Mouse (Mus musculus): Measurements from ENCODE around the gene Rsph9. TPM values are rescaled to one million over a fixed set of nuclear protein-coding genes. Genes with fewer than 3 reads are reported as not detected.

Gene Rsph9
- polyA plus RNA-seq, 1 experiment from 2014 or later: 62.7 TPM

DNA sequence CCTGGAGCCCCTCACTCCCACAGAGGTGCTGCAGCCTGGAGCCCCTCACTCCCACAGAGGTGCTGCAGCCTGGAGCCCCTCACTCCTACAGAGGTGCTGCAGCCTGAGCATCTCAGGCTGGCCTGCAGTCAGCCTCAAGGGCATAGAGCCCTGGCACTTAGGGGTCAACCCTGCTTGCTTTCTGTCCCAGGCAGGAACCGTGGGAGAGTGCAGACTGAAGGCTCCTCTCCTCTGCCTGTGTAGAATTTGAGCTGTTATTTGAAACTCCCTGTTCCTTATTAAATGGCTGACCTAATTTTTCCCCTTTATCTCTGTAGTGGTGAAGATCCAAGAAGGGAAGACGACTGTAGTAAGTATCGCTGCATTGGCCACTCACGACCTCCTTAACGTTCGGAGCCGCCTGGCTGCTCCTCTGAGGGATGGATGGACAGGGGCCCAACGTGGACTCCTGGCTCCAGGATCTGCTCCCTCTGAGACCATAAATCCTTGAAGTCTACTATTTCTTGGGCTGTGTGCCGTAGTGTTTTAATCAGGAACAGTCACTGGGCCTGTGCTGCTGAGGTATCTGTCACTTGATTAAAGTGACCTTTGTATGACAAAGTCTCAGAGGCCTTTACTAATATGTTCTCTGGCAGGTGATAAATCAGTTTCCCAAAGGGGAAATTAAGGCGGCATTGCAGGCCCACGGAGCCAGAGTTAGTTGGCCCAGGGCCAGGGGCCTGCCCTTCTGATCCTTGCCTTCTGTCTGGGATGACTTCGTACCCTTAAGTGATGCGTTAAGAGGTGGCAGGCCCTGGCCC, 26.2 kb downstream of the Rsph9 start:
- Histone ChIP-seq H3K36me3 (ENCODE audit: control insufficient read depth, insufficient read depth, low read length) (peaks cover 14% of the 10 kb centered on the region), H3K9me3 (ENCODE audit: control insufficient read depth, low read length) (no peaks in the 10 kb centered on the region), H3K4me3 (ENCODE audit: low read length) (no peak overlapping the region), H3K27me3 (replicated peaks; ENCODE audit: control insufficient read depth, insufficient read depth, low read length) (no peaks in the 10 kb centered on the region), H3K4me1 (ENCODE audit: control insufficient read depth, insufficient read depth, low read depth, low read length) (no peaks in the 10 kb centered on the region), H3K9ac (ENCODE audit: low read depth, low read length) (no peak overlapping the region), H3K27ac (ENCODE audit: low read depth, low read length) (no peak overlapping the region), H3K4me2 (ENCODE audit: low read length) (no peak overlapping the region)
- ATAC-seq: no peak
- WGBS: 74% methylated on average over 13 of the region's 13 CpGs

DNA sequence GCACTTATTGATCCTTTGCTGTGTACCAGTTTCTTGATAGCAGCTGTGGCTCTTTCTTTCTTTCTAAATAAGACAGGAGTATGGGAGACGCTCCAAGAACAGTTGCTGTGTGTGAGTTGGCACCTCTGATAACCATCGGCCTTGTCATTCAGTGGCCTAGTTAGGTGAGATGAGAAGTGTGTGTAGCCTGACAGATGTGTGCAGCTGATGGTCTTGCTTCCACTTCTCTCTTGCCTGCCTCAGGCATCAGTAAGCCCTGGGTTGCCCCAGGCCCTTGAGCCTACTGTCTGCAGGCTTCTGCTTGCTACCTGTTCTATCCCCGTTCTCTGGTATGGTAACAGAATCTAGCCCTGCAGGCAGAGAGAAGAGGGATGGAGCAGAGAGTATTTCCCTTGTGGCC, 27.1 kb downstream of the Rsph9 start:
- Histone ChIP-seq H3K36me3 (ENCODE audit: control insufficient read depth, insufficient read depth, low read length) (peaks cover 10% of the 10 kb centered on the region; the same call in 1 of the 2 replicates), H3K4me2 (ENCODE audit: low read length) (no peak overlapping the region), H3K27ac (ENCODE audit: low read depth, low read length) (no peak overlapping the region), H3K9me3 (ENCODE audit: control insufficient read depth, low read length) (no peaks in the 10 kb centered on the region), H3K4me1 (ENCODE audit: control insufficient read depth, insufficient read depth, low read depth, low read length) (peaks cover under 1% of the 10 kb centered on the region; the same call in 1 of the 2 replicates), H3K4me3 (ENCODE audit: low read length) (no peak overlapping the region), H3K27me3 (replicated peaks; ENCODE audit: control insufficient read depth, insufficient read depth, low read length) (no peaks in the 10 kb centered on the region), H3K9ac (ENCODE audit: low read depth, low read length) (no peak overlapping the region)
- no peak for ATAC-seq
- 92% methylated on average over 3 of the region's 3 CpGs for WGBS

DNA sequence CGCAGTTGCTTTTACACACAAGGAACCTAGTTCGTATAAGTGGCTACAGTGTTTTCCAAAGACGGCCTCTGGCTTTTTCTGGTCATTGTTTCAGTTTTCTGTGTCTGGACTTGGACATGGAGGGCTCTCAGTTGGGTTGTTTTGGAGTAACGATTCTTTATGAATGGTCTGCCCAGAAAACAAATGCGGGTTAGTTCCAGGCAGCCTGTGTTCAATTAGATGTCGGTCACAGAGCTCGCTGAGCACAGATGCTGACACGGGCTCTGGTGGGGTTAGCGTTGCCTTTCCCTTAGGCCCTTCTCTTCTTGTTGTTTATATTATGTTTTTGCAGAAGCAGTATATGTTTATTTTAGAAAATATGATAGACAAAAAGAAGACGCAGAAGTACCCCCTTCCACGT, 27.9 kb downstream of the Rsph9 start:
- Histone ChIP-seq H3K4me2 (ENCODE audit: low read length) (no peak overlapping the region), H3K27me3 (replicated peaks; ENCODE audit: control insufficient read depth, insufficient read depth, low read length) (no peaks in the 10 kb centered on the region), H3K9ac (ENCODE audit: low read depth, low read length) (no peak overlapping the region), H3K36me3 (ENCODE audit: control insufficient read depth, insufficient read depth, low read length) (peaks cover 10% of the 10 kb centered on the region; the same call in 1 of the 2 replicates), H3K9me3 (ENCODE audit: control insufficient read depth, low read length) (no peaks in the 10 kb centered on the region), H3K27ac (ENCODE audit: low read depth, low read length) (no peak overlapping the region), H3K4me3 (ENCODE audit: low read length) (no peak overlapping the region), H3K4me1 (ENCODE audit: control insufficient read depth, insufficient read depth, low read depth, low read length) (peaks cover 6% of the 10 kb centered on the region)
- 81% methylated on average over 11 of the region's 11 CpGs for WGBS
- no peak for ATAC-seq

GRCm38 (mm10) chr17:46115489-46115888, 28.5 kb downstream of the Rsph9 start:
- Histone ChIP-seq H3K4me3 (ENCODE audit: low read length) (no peak overlapping the region), H3K36me3 (ENCODE audit: control insufficient read depth, insufficient read depth, low read length) (peaks cover 10% of the 10 kb centered on the region; the same call in 1 of the 2 replicates), H3K27ac (ENCODE audit: low read depth, low read length) (no peak overlapping the region), H3K9me3 (ENCODE audit: control insufficient read depth, low read length) (no peaks in the 10 kb centered on the region), H3K4me2 (ENCODE audit: low read length) (no peak overlapping the region), H3K4me1 (ENCODE audit: control insufficient read depth, insufficient read depth, low read depth, low read length) (peaks cover 6% of the 10 kb centered on the region), H3K27me3 (replicated peaks; ENCODE audit: control insufficient read depth, insufficient read depth, low read length) (no peaks in the 10 kb centered on the region), H3K9ac (ENCODE audit: low read depth, low read length) (no peak overlapping the region)
- WGBS: 64% methylated on average over 2 of the region's 2 CpGs
- no peak for ATAC-seq

GRCm38 (mm10) chr17:46110402-46111289, 33.4 kb downstream of the Rsph9 start, which contains the start of gene Mrps18a:
Gene Mrps18a (plus strand): TSS chr17:46110986.
- 5% methylated on average over 38 of the region's 38 CpGs for WGBS
- H3K4me1 ChIP-seq (ENCODE audit: control insufficient read depth, insufficient read depth, low read depth, low read length): peaks cover 6% of the 10 kb centered on the region
- peak within 1 kb of the TSS; percentile 77 for H3K4me3 ChIP-seq (ENCODE audit: low read length)
- no peaks in the 10 kb centered on the region for H3K9me3 ChIP-seq (ENCODE audit: control insufficient read depth, low read length)
- peak within 1 kb of the TSS; percentile 74 for H3K27ac ChIP-seq (ENCODE audit: low read depth, low read length)
- no peaks in the 10 kb centered on the region for H3K36me3 ChIP-seq (ENCODE audit: control insufficient read depth, insufficient read depth, low read length)
- H3K27me3 ChIP-seq (replicated peaks; ENCODE audit: control insufficient read depth, insufficient read depth, low read length): no peaks in the 10 kb centered on the region
- peak; percentile 99 for ATAC-seq
- peak within 1 kb of the TSS; percentile 80 for H3K9ac ChIP-seq (ENCODE audit: low read depth, low read length)
- H3K4me2 ChIP-seq (ENCODE audit: low read length): peak within 1 kb of the TSS; percentile 86

DNA sequence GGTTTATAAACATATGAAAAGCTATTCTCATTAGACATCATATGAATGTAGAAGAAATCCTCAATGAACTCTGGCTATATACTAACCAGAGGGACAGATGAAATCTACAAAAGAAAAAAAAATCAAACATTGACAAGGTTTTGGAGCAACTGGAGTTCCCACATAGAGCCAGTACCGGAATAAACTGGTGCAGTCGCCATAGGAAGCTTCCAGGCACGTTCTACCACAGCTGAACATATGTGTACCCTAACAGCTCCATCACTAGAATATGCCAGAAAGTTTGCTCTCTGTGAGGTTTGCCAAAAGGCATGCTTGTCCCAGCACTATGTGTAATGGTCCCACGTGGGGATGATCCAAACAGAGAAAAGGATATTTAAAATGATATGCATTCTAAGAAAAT, 35.7 kb downstream of the Rsph9 start:
- H3K9me3 ChIP-seq (ENCODE audit: control insufficient read depth, low read length): no peaks in the 10 kb centered on the region
- H3K4me2 ChIP-seq (ENCODE audit: low read length): no peak overlapping the region
- WGBS: 86% methylated on average over 4 of the region's 4 CpGs
- ATAC-seq: no peak
- H3K9ac ChIP-seq (ENCODE audit: low read depth, low read length): no peak overlapping the region
- H3K4me1 ChIP-seq (ENCODE audit: control insufficient read depth, insufficient read depth, low read depth, low read length): peaks cover 6% of the 10 kb centered on the region
- H3K27ac ChIP-seq (ENCODE audit: low read depth, low read length): no peak overlapping the region
- no peaks in the 10 kb centered on the region for H3K36me3 ChIP-seq (ENCODE audit: control insufficient read depth, insufficient read depth, low read length)
- H3K4me3 ChIP-seq (ENCODE audit: low read length): no peak overlapping the region
- H3K27me3 ChIP-seq (replicated peaks; ENCODE audit: control insufficient read depth, insufficient read depth, low read length): no peaks in the 10 kb centered on the region

DNA sequence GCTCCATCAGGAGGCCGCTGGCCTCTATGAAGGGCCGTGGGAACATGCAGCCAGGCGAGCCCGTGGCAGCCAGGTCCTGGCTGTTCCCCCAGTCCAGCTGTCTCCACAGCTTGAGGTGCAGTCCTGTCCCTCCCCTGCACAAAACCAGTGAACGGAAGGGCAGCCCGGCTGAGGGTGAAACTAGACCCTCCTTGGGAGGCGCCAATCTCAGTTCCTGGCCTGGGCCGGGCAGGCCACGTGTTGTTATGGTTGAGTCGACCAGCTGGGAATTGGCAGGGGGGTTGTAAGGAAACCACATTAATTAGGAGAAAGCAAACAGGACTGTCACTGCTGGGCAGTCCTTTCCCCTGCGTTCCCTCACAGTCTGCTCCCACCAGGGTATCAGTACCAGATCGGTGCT, 39.5 kb downstream of the Rsph9 start:
- no peaks in the 10 kb centered on the region for H3K36me3 ChIP-seq (ENCODE audit: control insufficient read depth, insufficient read depth, low read length)
- peak; percentile 77 for ATAC-seq
- no peaks in the 10 kb centered on the region for H3K27me3 ChIP-seq (replicated peaks; ENCODE audit: control insufficient read depth, insufficient read depth, low read length)
- 42% methylated on average over 12 of the region's 12 CpGs for WGBS
- H3K4me1 ChIP-seq (ENCODE audit: control insufficient read depth, insufficient read depth, low read depth, low read length): no peaks in the 10 kb centered on the region; the same call in 1 of the 2 replicates
- no peaks in the 10 kb centered on the region for H3K9me3 ChIP-seq (ENCODE audit: control insufficient read depth, low read length)
- no peak overlapping the region for H3K4me2 ChIP-seq (ENCODE audit: low read length)
- no peak overlapping the region for H3K9ac ChIP-seq (ENCODE audit: low read depth, low read length)
- H3K4me3 ChIP-seq (ENCODE audit: low read length): no peak overlapping the region
- no peak overlapping the region for H3K27ac ChIP-seq (ENCODE audit: low read depth, low read length)

DNA sequence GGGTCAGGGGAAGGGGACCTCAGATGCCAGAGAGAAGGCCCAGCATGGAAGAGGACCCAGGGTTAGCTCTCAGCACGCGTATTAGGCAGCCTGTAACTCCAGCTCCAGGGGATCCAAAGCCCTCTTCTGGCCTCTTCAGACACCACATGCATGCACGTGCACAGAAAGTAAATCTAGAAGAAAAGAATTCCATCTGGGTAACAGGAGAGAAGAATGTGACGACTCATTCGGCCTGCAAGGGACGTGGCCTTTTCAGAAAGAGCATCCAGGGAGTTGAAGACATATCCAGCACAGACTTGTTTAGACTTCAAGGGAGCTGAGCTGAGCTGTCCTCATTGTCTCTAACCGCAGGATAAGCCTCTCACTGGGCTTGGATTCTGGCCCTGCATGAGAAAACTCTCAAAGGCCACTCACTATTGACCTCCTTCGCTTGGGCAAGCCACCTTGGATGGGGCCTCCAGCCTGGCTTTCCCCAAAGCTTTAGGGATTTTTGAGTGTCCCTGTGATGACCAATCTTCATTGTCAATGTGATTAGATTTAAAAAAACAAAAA, 41.3 kb downstream of the Rsph9 start:
- WGBS: 45% methylated on average over 8 of the region's 8 CpGs
- no peak overlapping the region for H3K4me3 ChIP-seq (ENCODE audit: low read length)

DNA sequence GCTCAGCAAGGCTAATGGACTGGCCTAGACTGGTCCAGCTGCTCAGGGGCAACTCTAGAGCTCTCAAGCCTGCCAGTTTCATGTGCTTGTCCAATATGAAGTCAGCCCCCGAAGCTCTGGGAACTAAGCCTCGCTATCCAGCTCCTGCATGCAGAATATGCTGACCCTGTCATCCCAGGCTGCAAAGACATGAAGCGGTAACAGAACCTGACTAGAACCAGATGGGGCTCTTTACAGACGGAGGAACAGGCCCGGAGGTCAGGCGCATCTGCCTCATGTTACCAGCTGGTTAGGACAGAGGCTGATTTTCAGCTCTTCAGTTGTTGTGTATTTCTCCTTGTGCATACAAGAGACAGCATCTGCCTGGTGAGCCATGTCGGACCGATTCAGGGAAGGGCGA, 42.1 kb downstream of the Rsph9 start:
- Histone ChIP-seq H3K9me3 (ENCODE audit: control insufficient read depth, low read length) (no peaks in the 10 kb centered on the region), H3K27ac (ENCODE audit: low read depth, low read length) (no peak overlapping the region), H3K27me3 (replicated peaks; ENCODE audit: control insufficient read depth, insufficient read depth, low read length) (no peaks in the 10 kb centered on the region), H3K4me3 (ENCODE audit: low read length) (no peak overlapping the region), H3K9ac (ENCODE audit: low read depth, low read length) (no peak overlapping the region), H3K4me1 (ENCODE audit: control insufficient read depth, insufficient read depth, low read depth, low read length) (no peaks in the 10 kb centered on the region; the same call in 1 of the 2 replicates), H3K36me3 (ENCODE audit: control insufficient read depth, insufficient read depth, low read length) (no peaks in the 10 kb centered on the region), H3K4me2 (ENCODE audit: low read length) (no peak overlapping the region)
- no peak for ATAC-seq
- 80% methylated on average over 9 of the region's 9 CpGs for WGBS

More for the DNA sequence above, 41.3 kb downstream of the Rsph9 start:
- no peak overlapping the region for H3K4me2 ChIP-seq (ENCODE audit: low read length)
- H3K9me3 ChIP-seq (ENCODE audit: control insufficient read depth, low read length): no peaks in the 10 kb centered on the region
- no peaks in the 10 kb centered on the region for H3K27me3 ChIP-seq (replicated peaks; ENCODE audit: control insufficient read depth, insufficient read depth, low read length)
- H3K27ac ChIP-seq (ENCODE audit: low read depth, low read length): no peak overlapping the region
- H3K4me1 ChIP-seq (ENCODE audit: control insufficient read depth, insufficient read depth, low read depth, low read length): no peaks in the 10 kb centered on the region; the same call in 1 of the 2 replicates
- no peak for ATAC-seq
- H3K36me3 ChIP-seq (ENCODE audit: control insufficient read depth, insufficient read depth, low read length): no peaks in the 10 kb centered on the region
- H3K9ac ChIP-seq (ENCODE audit: low read depth, low read length): no peak overlapping the region
